Mouse (Mus musculus) cortical plate, adult 2 months (tissue): ENCODE data around the gene Sumo1. TPM values are rescaled to one million over a fixed set of nuclear protein-coding genes. Genes with fewer than 3 reads are reported as not detected.
A peak's percentile ranks its signal among the peaks of the same experiment; 100 is the strongest.

Experiments
- H3K27ac ChIP-seq: fragments of 200-500 bp; 2 replicates; pipeline ENCODE4 v1.5.1; 2012; ENCODE audit warnings: low read length, control low read depth, inconsistent platforms; ENCODE audit not compliant: insufficient read depth
- H3K4me1 ChIP-seq: fragments of 200-500 bp; 2 replicates; pipeline ENCODE4 v1.6.1; 2011; ENCODE audit warnings: low read length; ENCODE audit not compliant: control insufficient read depth, insufficient read depth
- H3K4me3 ChIP-seq: fragments of 200-500 bp; 2 replicates; pipeline ENCODE4 v1.5.1; 2011; ENCODE audit warnings: mild to moderate bottlenecking, low read length, control low read depth; ENCODE audit not compliant: insufficient read depth
- CTCF ChIP-seq: fragments of 200-500 bp; IDR thresholded peaks from 2 replicates; pipeline ENCODE4 v1.5.1; 2011; ENCODE audit warnings: mild to moderate bottlenecking, control low read depth, low read length; ENCODE audit not compliant: insufficient read depth; ENCODE audit errors: extremely low read depth
- POLR2A ChIP-seq: fragments of 200-500 bp; IDR thresholded peaks from 2 replicates; pipeline ENCODE4 v1.6.1; 2011; ENCODE audit warnings: mild to moderate bottlenecking, low read length, control low read depth; ENCODE audit not compliant: insufficient read depth; ENCODE audit errors: extremely low read depth
- polyA plus RNA-seq: library from polyadenylated mRNA; depleted of rRNA; stranded (reverse); fragments of >200 nt; gene quantifications from 2 replicates; pipeline ENCODE4 v1.2.3, GENCODE M21; 2012

The Sumo1 gene
- polyA plus RNA-seq, 1 experiment, result 113 TPM

DNA sequence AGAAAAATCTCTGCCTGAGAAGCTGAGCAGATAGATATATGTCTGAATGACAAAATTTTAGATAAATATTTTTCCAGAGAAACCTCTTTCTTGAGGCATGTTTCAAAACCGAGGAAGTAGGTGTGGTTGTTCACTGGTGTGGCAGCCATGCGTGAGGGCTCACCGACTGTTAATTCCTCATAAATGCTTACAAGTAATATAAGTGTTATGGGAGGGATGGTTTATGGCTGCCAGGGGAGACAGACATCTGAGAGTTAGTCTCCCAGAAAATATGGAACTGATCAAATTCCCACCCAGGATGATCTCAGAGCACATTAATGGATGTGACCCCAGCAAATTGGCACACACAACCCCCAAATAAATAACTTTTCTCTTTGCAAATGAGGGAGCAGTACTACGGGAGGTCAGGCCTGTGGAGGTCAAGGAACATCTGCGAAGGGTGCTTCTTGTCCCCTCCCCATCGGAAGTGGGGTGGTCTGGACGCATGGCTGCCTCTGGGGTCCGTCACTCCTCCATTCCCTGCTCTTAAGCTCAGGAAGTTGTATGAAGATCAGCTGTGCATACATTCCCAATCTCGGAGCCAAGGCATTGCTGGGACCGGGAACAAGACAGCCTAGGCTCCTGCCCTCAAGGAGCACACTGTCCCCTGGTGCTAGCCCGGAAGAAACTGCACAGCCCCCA lies 75.9 kb downstream of the Sumo1 start:
- TF ChIP-seq POLR2A (no peak), CTCF (no peak)

GRCm38 (mm10) chr1:59593622-59594035 lies 77.0 kb downstream of the Sumo1 start:
- Histone ChIP-seq H3K4me3 (no peak overlapping the region), H3K27ac (no peak overlapping the region), H3K4me1 (no peaks in the 10 kb centered on the region)
- TF ChIP-seq CTCF (no peak), POLR2A (no peak)

More for the DNA sequence above, 75.9 kb downstream of the Sumo1 start:
- H3K4me3 ChIP-seq, result no peak overlapping the region
- H3K4me1 ChIP-seq, result no peaks in the 10 kb centered on the region
- no peak overlapping the region for H3K27ac ChIP-seq

GRCm38 (mm10) chr1:59592876-59593275 lies 77.8 kb downstream of the Sumo1 start:
- Histone ChIP-seq H3K4me1 (no peaks in the 10 kb centered on the region), H3K4me3 (no peak overlapping the region), H3K27ac (no peak overlapping the region)
- no peak for TF ChIP-seq CTCF
- TF ChIP-seq POLR2A, result no peak

DNA sequence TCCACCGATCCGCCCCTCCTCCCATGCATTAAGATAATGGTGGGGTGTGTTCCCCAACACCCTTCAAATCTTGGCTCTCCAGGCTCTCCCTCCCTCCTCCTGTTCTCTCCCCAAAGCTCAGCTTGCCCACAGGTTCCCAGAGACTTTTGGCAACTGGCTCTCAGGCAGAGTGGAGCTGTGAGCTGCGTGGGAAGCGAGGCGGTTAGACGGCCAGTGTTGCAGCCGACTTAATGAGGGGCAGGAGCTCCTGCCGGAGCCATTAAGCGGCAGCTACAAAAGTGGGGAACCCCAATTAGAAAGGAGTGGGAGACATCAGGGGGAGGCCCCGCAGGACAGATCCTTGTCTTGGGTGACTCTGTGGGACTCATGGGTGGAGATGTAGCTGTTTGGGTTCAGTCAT lies 78.3 kb downstream of the Sumo1 start:
- no peaks in the 10 kb centered on the region for H3K4me1 ChIP-seq
- H3K4me3 ChIP-seq, result no peak overlapping the region
- TF ChIP-seq CTCF, result no peak
- no peak overlapping the region for H3K27ac ChIP-seq

DNA sequence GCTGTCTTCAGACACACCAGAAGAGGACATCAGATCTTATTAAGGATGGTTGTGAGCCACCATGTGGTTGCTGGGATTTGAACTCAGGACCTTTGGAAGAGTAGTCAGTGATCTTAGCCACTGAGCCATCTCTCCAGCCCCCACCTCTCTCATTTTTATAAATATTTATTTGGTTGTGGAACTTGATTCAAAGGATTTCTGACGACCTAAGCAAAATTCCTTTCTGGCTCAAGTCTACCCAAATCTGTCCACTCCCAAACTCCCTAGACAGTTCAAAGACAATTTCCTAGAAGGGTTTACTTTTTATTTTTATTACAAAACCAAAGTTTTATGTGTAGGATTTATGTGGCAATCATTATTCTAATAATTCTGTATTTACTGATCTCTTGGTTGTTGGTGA lies 81.4 kb downstream of the Sumo1 start:
- Histone ChIP-seq H3K4me3 (no peak overlapping the region), H3K4me1 (no peaks in the 10 kb centered on the region), H3K27ac (no peak overlapping the region)
- TF ChIP-seq CTCF (no peak), POLR2A (no peak)

DNA sequence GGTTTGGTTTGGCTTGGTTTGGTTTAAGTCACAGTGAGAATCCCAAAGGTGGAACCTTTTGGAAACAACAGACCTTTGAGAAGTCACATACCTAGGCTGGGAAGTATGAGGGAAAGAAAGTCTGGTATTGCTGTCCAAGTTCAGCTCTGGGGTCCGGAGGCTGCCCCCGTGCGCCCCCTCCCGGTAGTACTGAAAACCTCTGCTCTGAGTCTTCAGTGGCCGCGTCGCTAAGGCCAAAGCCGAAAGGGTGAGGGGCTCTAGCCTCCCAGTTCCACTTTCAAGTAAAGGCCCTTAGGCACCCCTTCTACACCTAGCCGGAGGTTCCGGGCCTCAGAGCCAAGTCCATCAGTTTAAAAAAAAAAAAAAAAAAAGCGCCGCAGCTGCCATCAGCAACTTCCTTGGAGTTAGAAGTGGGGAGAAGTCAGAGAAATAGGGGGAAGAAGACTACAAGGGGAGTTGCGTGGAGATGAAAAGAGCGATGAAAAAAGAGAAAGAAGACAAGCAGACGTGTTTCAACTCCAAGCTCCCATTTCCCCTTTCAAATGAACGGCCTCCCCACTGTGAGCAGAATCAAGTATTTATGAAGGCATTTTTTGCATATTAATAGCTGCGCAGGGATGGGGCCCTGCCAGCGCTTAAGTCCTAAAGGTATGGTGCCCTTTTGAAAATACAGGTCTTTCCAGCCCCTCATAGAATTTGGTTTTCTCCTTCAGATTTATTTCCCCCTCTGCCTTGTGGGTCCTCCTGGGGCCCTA lies 85.8 kb downstream of the Sumo1 start:
- Histone ChIP-seq H3K27ac (no peak overlapping the region), H3K4me3 (no peak overlapping the region), H3K4me1 (no peaks in the 10 kb centered on the region)
- TF ChIP-seq CTCF (peak; percentile 47), POLR2A (no peak)

GRCm38 (mm10) chr1:59580880-59581279 lies 89.8 kb downstream of the Sumo1 start:
- Histone ChIP-seq H3K27ac (no peak overlapping the region), H3K4me3 (no peak overlapping the region), H3K4me1 (no peaks in the 10 kb centered on the region)
- no peak for TF ChIP-seq CTCF
- no peak for TF ChIP-seq POLR2A

DNA sequence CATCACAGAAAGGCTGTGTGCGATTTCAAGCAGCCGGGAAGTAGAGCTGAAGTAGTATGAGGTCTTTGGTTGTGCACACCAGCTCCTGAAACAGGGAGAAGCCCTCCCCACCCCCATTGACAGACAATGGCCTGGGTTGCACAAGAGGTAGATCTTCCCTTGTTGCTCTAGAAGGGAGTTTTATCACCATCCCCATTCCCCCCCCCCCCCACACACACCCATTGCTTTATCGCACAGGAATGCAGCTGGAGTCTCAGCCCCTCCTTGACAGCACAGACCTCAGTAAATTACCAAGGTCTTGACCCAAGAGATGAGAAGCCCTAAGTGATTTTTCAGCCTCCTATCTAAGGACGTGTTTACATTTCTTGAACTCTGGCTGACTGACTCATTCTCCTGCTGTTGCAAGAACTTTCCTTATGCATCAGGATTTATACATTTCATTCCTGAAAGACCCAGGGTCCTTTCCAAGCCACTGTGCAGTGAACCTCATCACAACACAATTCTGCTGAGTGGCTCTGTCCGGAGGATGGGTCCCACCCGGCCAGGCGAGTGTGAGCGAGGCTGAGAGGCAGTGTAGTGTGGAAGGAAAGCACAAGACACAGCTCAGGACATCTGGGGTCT lies 90.4 kb downstream of the Sumo1 start:
- H3K4me1 ChIP-seq, result no peaks in the 10 kb centered on the region
- TF ChIP-seq CTCF, result no peak
- TF ChIP-seq POLR2A, result no peak

DNA sequence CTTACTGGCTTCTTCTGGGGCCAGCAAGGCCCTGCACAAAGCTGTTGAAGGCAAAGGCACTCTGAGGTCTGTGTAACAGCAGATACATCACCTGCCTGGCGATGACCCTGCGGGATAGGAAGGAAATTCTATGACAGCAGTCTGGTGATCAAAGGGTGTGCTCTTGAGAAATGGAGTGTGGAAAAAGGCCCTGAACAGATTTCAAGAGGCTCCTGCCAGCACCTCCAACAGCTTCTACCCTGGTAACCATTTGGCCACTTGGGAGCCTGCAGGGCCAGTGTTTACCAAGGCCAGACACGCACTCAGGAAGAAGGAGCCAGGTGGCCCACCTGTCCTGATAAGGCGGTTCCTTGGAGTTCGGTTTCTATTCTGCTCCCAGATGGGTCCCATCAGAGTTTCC lies 91.3 kb downstream of the Sumo1 start:
- H3K4me1 ChIP-seq, result no peaks in the 10 kb centered on the region
- no peak overlapping the region for H3K4me3 ChIP-seq
- H3K27ac ChIP-seq, result no peak overlapping the region
- TF ChIP-seq POLR2A (no peak), CTCF (no peak)

More for the DNA sequence above, 90.4 kb downstream of the Sumo1 start:
- Histone ChIP-seq H3K27ac (no peak overlapping the region), H3K4me3 (no peak overlapping the region)

- H3K4me3 ChIP-seq, result no peak overlapping the region
- TF ChIP-seq CTCF (no peak), POLR2A (no peak)
- H3K4me1 ChIP-seq, result no peaks in the 10 kb centered on the region
- H3K27ac ChIP-seq, result no peak overlapping the region
Measured at GRCm38 (mm10) chr1:59578770-59579169, 91.9 kb downstream of the Sumo1 start.
